Mouse (Mus musculus) forebrain, embryonic 14.5 days (tissue): ENCODE results near the gene Klhl3. TPM values are rescaled to one million over a fixed set of nuclear protein-coding genes. Genes with fewer than 3 reads are reported as not detected.

Experiments
- ATAC-seq: fragments of 200-750 bp; cut with Nextera tagmentation; 2 replicates; pipeline ENCODE4 v1.8.0; 2017; ENCODE audit warnings: mild to moderate bottlenecking, moderate library complexity
- DNase-seq: peaks from one replicate; pipeline ENCODE4 v3.0.0-alpha.2; 2015; ENCODE audit warnings: low spot score
- H3K27ac ChIP-seq: fragments of 300-500 bp; sonication (generic); 2 replicates; pipeline ENCODE4 v1.5.1; 2014; ENCODE audit warnings: low read depth, mild to moderate bottlenecking, control low read depth, low read length, moderate library complexity
- H3K27me3 ChIP-seq: fragments of 300-500 bp; sonication (generic); replicated peaks from 2 replicates; pipeline ENCODE4 v1.6.1; 2014; ENCODE audit warnings: low read length, control low read depth, mixed read lengths; ENCODE audit not compliant: control insufficient read depth, insufficient read depth
- H3K36me3 ChIP-seq: fragments of 300-500 bp; sonication (generic); 2 replicates; pipeline ENCODE4 v1.6.1; 2014; ENCODE audit warnings: low read length, control low read depth; ENCODE audit not compliant: control insufficient read depth, insufficient read depth
- H3K4me1 ChIP-seq: fragments of 300-500 bp; sonication (generic); 2 replicates; pipeline ENCODE4 v1.6.1; 2014; ENCODE audit warnings: antibody characterized with exemption, low read length, control low read depth; ENCODE audit not compliant: control insufficient read depth, insufficient read depth
- H3K4me2 ChIP-seq: fragments of 300-500 bp; sonication (generic); 2 replicates; pipeline ENCODE4 v1.6.1; 2014; ENCODE audit warnings: mild to moderate bottlenecking, control low read depth, low read length
- H3K4me3 ChIP-seq: fragments of 300-500 bp; sonication (generic); 2 replicates; pipeline ENCODE4 v1.5.1; 2014; ENCODE audit warnings: low read depth, low read length, control low read depth
- H3K9ac ChIP-seq: fragments of 300-500 bp; sonication (generic); 2 replicates; pipeline ENCODE4 v1.6.1; 2014; ENCODE audit warnings: mild to moderate bottlenecking, low read length, control low read depth, moderate library complexity
- H3K9me3 ChIP-seq: fragments of 300-500 bp; sonication (generic); replicated peaks from 2 replicates; pipeline ENCODE4 v1.6.1; 2016; ENCODE audit warnings: low read length, control low read depth, mixed read lengths; ENCODE audit not compliant: control insufficient read depth
- WGBS: fragments of 180-500 bp; shearing (Covaris S2); extraction: QIAGEN DNeasy Blood & Tissue Kit; methylation state at CpG from one replicate; pipeline ENCODE4 v1.1.7; 2014; 5-methylcytosine and 5-hydroxymethylcytosine counted together
- microRNA counts: library from miRNA; unstranded; fragments of <30 nt; microRNA quantifications from one replicate; lab custom pipeline; 2016
- microRNA-seq: library from miRNA; unstranded; fragments of <30 nt; microRNA quantifications from one replicate; pipeline ENCODE4, GENCODE M21; 2016
- polyA plus RNA-seq: library from polyadenylated mRNA; unstranded; fragments of >200 nt; fragmentation: Nextera tagmentation; extraction: Ambion mirVana; gene quantifications from 2 replicates; pipeline ENCODE4 v1.2.1, GENCODE M21; 2014

Klhl3 gene
- polyA plus RNA-seq, 1 experiment from 2014 or later, result 5.3 TPM

DNA sequence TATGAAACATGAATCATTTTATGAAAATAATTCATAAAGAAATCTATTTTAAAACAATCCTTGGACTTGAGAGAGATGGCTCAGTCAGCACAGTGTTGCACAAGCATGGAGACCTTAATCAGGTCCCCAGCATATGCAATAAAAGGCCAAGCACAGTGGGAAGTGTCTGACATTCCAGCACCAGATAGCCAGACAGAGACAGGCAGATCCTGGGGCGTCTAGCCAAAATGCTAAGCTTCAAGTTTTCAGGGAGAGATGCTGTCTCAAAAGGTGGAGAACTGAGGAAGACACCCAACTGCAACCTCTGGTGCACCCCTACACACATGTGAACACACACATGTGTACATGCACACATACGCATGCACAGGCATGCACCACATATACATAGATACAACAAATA is 153.1 kb downstream of the Klhl3 start:
- WGBS, result 79% methylated on average over 2 of the region's 2 CpGs
- ATAC-seq (no peak), DNase-seq (no peak)
- Histone ChIP-seq H3K27me3 (0 out of 2 replicates have a peak, but pooled peaks cover 3% of the 10 kb centered on the region), H3K9ac (no peak overlapping the region), H3K4me3 (no peak overlapping the region), H3K27ac (no peak overlapping the region), H3K4me1 (no peaks in the 10 kb centered on the region), H3K4me2 (no peak overlapping the region), H3K36me3 (no peaks in the 10 kb centered on the region), H3K9me3 (no peaks in the 10 kb centered on the region)

DNA sequence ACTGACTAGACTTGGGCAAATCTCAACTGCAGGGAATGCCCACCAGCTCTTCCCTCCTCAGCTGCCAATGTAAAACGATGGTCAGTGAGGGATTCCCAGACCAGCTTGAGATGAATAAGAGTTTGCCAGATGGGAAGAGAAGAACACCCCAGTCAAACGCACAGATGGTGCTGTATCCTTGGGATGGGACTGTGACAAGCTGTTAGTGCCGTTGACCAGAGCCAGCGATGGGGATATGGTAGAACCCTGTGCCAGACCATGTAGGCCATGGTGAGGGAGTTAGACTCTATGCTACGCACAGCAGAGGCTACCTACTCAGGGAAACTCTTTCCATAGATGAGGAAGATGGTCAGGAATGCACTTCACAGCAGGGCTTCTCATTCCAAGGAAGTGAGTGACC is 153.6 kb downstream of the Klhl3 start:
- 86% methylated on average over 5 of the region's 5 CpGs for WGBS
- DNase-seq, result no peak

More for the DNA sequence above, 153.6 kb downstream of the Klhl3 start:
- H3K4me1 ChIP-seq, result no peaks in the 10 kb centered on the region
- no peak overlapping the region for H3K27ac ChIP-seq
- no peak overlapping the region for H3K4me2 ChIP-seq
- H3K4me3 ChIP-seq, result no peak overlapping the region
- H3K9me3 ChIP-seq, result no peaks in the 10 kb centered on the region
- H3K9ac ChIP-seq, result no peak overlapping the region
- no peaks in the 10 kb centered on the region for H3K36me3 ChIP-seq
- H3K27me3 ChIP-seq, result 0 out of 2 replicates have a peak, but pooled peaks cover 3% of the 10 kb centered on the region
- ATAC-seq, result no peak

MicroRNA genes within 50 kb of the gene (microRNA counts, 519-probe panel; counts per million panel counts)
- not detected for microRNA mmu-miR-874 (lab: Ali Mortazavi, UCI)

Small RNA genes within 50 kb of the gene (microRNA-seq; reads per million reads assigned to microRNA genes)
- 119 reads per million, percentile 60 among the genes with 10 or more reads in this experiment for gene Mir874

Other genes with a start within 250 kb of the Klhl3 start
- 31.2 and 40.8 TPM in 2 replicates for gene Spock1, start 205.3 kb downstream of the Klhl3 start, polyA plus RNA-seq
- 66.7 and 83.1 TPM in 2 replicates for gene Hnrnpa0, start 15.0 kb upstream of the Klhl3 start, polyA plus RNA-seq
- 58.6 and 72.4 TPM in 2 replicates for gene Idnk, start 44.1 kb upstream of the Klhl3 start, polyA plus RNA-seq
- 95.9 and 108 TPM in 2 replicates for gene Ubqln1, start 102.1 kb upstream of the Klhl3 start, polyA plus RNA-seq
- gene Gkap1, start 162.1 kb upstream of the Klhl3 start, polyA plus RNA-seq, result 23.3 and 24.2 TPM in 2 replicates
- gene Kif27, start 245.5 kb upstream of the Klhl3 start, polyA plus RNA-seq, result 1.2 and 1.3 TPM in 2 replicates